Mouse (Mus musculus) spleen, adult 18-20 months (tissue): ENCODE measurements around the gene Timp2.

Experiments
- DNase-seq, 2 experiments: peaks; one replicate each; pipeline ENCODE4 v3.0.0; 2022; ENCODE audit warnings: mixed read lengths in 2 of 2

Timp2 gene

GRCm38 (mm10) chr11:118369251-118369650 lies 13.7 kb upstream of the Timp2 start:
- no peak for DNase-seq

- DNase-seq: no peak
Observed at GRCm38 (mm10) chr11:118368330-118368729, 12.8 kb upstream of the Timp2 start.

DNA sequence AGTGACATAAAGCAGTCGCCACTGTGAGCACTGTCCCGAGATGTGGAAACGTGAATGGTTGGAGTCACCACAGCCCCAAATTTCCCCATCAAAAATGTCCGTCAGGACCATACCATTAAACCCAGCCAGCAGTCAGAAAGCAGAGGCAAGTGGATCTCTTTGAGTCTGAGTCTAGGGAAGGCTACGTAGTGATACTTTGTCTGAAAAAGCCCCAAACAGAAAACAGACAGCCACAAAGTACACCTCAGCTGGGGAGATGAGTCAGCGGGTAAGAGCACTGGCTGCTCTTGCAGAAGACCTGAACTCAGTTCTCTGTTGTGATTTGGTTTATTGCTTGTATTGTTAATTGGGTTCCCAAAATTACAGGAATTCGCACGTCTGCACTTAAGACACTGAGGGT lies 11.0 kb upstream of the Timp2 start:
- no peak for DNase-seq

DNA sequence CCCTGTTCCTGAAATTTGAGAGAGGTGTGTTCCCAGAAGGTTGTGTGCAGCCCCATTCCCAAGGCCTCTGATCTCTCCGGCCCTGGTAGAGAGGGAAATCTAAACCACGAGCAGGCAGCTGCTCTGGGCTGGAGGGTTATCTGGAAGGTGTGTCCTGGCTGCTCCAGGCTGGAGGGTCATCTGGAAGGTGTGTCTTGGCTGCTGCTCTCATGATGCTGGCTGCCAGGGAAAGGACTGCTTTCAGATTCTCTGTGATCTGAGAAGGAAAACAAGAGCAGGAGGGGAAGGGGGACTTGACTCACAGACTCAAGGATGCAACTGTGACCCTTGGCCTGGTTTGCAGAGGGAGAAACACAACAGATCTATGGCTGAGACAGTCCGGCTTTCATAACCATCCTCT lies 10.6 kb upstream of the Timp2 start:
- no peak for DNase-seq

DNA sequence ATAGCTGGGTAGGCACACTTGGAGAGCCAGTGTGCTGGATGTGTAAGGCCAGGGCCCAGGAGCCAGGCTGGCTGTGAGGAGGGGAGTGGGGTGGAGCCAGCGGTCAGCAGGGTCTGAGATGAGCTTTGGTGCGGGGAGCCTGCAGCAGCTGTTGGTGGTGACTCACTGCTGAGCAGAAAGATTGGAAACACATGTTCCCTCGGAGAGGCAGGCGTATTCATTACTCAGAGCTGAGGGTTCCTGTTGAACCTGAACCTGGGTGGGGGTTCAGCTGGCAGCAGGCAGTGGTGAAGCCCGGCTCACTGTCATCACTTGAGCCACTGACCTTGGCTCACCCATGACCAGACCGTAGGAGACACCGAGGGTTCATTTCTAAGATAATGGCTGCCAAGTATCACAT lies 9.6 kb upstream of the Timp2 start:
- no peak for DNase-seq

DNA sequence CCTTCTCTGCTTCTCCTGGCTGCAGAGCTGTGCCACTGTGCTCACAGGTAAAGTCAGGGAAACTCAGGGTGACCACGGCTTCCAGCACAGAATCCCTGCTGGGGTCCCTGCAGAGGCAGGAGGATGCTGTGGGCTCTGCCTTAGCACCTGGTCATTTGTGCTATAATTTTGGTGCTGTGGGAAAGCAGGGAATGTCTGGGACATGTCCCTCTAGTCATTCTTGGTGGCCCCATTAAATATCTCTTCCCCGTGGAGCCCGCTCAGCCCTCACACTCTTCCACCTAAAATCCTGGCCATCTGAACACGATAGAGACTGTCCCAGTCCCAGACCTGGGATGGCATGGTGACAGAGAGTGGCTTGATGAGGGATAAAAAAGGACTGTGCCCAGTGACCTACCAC lies 8.5 kb upstream of the Timp2 start:
- DNase-seq: no peak

GRCm38 (mm10) chr11:118362971-118363518 lies 7.5 kb upstream of the Timp2 start:
- no peak for DNase-seq

- no peak for DNase-seq
Observed at GRCm38 (mm10) chr11:118362501-118362900, 7.0 kb upstream of the Timp2 start.

DNA sequence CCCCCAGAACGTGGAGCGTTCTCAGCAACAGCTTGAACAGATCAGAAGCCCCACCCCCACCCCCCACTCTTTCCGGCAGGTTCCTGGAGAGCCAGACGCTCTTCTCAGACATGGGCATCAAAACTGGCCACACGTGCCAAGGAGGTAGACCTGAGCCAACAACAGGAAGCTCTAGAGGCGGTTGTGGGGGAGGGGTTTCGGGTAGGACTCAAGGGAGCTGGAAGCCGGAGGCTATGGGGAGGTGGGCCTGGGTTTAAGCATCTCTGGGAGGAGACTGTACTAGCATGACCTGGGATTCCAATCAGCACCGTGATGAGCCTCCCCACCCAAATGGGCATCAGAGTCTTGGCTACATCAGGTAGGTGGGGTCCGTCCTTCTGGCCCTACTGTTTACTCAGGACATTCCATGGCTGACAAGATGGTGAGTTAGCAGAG lies 5.4 kb upstream of the Timp2 start:
- DNase-seq: no peak

GRCm38 (mm10) chr11:118360491-118360890 lies 5.0 kb upstream of the Timp2 start:
- no peak for DNase-seq

- DNase-seq: peak; percentile 65 to 78
Observed at GRCm38 (mm10) chr11:118355205-118355604, 335 bp downstream of the Timp2 start.

GRCm38 (mm10) chr11:118354636-118355191 lies 826 bp downstream of the Timp2 start:
- DNase-seq: peak in 1 of 2 experiments; percentile 21

GRCm38 (mm10) chr11:118349494-118349893 lies 6.0 kb downstream of the Timp2 start:
- DNase-seq: no peak

DNA sequence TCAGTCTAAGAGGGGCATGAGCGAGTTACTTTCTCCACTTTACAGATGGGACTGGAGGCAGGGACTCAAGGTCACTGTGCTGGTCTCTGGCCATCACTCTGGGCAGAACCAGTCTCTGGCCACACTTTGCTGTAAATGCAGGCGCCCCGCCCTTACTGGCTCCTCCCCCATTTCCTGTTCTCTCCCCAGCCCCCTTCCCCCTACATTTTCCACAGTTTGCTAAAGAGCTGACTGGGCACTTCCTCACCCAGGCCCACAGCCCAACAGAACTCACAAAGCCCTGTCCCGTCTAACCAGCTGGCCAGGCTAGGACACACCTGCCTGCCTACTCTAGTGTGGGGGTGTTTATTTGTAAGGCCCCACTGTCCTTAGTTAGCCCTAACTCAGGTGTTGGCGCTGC lies 6.7 kb downstream of the Timp2 start:
- DNase-seq: peak; percentile 62 to 66

- DNase-seq: peak in 1 of 2 experiments; percentile 27
Observed at GRCm38 (mm10) chr11:118348419-118348818, 7.1 kb downstream of the Timp2 start.

GRCm38 (mm10) chr11:118347911-118348310 lies 7.6 kb downstream of the Timp2 start:
- no peak for DNase-seq

DNA sequence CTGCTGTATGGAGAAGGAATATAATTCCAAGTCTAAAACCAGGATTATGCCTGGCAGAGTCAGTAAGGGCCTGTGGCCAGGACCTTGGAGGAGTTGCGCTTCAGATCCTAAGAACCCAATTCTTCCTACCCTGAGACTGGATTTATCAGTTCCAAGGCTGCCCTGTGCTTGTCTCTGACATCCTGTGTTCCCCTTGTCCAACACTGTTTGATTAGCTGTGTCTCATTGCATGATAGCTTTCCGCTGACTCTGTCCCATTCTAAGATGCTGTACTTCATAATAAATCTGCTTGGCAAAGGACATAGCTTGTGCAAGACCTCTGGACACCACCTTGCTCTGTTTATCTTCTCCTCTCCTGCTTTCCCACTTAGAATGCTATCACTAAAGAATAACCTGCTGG lies 8.1 kb downstream of the Timp2 start:
- DNase-seq: no peak

GRCm38 (mm10) chr11:118346395-118347096 lies 9.0 kb downstream of the Timp2 start:
- DNase-seq: no peak

DNA sequence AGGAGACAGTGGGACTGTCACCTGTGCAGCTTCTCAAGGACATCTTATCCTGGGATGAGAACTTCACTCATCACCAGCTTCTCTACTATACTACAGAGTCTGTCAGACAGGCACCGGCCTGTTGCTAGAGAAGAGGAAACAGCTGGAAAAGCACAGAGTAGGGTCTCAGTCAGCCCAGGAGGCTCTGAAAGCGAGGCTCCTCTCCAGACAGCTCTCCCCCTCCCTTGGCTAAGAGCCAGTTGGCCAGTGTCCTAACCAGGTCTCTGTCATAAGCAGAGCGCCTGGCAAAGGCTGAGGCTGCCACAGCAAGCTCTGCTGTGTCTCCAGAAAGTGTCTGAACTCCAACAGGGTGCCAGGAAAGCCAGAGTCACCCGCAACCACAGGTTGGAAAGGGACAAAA lies 9.8 kb downstream of the Timp2 start:
- no peak for DNase-seq

- no peak for DNase-seq
Observed at GRCm38 (mm10) chr11:118343629-118344028, 11.9 kb downstream of the Timp2 start.

GRCm38 (mm10) chr11:118342400-118342981 lies 13.0 kb downstream of the Timp2 start, which contains the start of gene Cep295nl:
TSS of gene Cep295nl (minus strand) at chr11:118342500.
- no peak for DNase-seq

DNA sequence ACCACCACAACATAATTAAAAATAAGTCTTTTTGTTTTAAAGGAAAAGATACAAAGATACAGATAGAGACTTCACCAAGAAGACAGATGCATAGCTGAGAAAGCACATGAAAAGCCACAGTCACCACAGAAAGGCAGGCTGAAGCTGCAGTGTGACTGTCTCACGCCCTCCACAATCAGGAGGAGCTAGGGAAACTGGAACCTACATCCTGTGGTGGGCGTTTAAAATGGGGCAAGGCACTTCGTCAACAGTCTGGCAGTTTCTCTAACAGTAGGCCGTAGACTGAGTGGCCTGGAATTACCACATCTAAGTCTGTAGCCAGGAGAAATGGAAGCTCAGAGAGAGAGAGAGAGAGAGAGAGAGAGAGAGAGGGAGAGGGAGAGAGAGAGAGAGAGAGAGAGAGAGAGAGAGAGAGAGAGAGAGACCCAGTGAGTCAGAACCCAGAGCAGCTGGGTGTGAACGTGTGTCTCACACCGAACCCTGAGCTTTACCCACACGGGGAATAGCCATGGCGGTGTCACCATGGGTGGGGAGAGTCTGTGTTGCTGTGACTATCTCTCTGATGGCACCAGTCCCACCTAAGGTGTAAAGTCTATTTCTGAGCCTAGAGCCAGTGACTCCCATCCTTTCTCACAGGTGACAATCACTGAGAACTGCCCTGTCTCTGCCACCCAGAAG lies 17.9 kb downstream of the Timp2 start:
- no peak for DNase-seq

DNA sequence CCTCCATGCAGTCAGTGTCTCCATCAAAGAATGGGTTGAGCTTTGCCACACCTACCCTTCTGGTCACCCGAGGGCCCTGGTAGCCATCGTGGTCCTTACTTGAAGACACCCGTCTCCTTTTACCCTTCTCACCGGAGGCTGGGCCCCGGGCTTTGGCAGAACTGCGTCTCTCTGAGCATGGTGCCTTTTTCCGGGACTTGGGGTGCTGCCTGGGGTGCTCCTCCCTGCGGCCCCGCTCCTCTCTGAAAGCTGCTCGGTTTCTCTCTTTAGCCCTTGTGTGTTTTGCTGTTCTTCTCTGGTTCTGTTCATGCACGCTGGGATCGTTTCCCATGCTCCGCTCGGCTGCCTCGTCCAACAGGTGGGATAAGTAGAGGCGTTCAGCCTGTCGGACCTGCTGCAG lies 22.1 kb downstream of the Timp2 start:
- DNase-seq: no peak
